Mouse (Mus musculus): ENCODE data around the gene Ercc6l2.
"Not testable (repeated sequence)": the region's sequence is repeated elsewhere in the genome, so short reads cannot be mapped to it uniquely, and the experiment has no call there.

Ercc6l2 gene

GRCm38 (mm10) chr13:63885532-63885949, 70.5 kb downstream of the Ercc6l2 start:
- DNase-seq, result no peak

- DNase-seq, result peak; percentile 18
Observed at GRCm38 (mm10) chr13:63886429-63887052, 71.5 kb downstream of the Ercc6l2 start.

GRCm38 (mm10) chr13:63900679-63901302, 85.8 kb downstream of the Ercc6l2 start:
- no peak for DNase-seq

- peak; percentile 21 for DNase-seq
Observed at GRCm38 (mm10) chr13:63901303-63901713, 86.3 kb downstream of the Ercc6l2 start.

- DNase-seq, result no peak
Observed at GRCm38 (mm10) chr13:63901714-63902597, 86.9 kb downstream of the Ercc6l2 start.

GRCm38 (mm10) chr13:63906516-63906915, 91.5 kb downstream of the Ercc6l2 start:
- DNase-seq, result peak; percentile 31

GRCm38 (mm10) chr13:63907437-63907836, 92.4 kb downstream of the Ercc6l2 start:
- peak; percentile 24 for DNase-seq

- DNase-seq, result no peak
Observed at GRCm38 (mm10) chr13:63910141-63910804, 95.2 kb downstream of the Ercc6l2 start.

GRCm38 (mm10) chr13:63911617-63912016, 96.6 kb downstream of the Ercc6l2 start:
- no peak for DNase-seq

- DNase-seq, result no peak
Observed at GRCm38 (mm10) chr13:63913136-63913535, 98.1 kb downstream of the Ercc6l2 start.

GRCm38 (mm10) chr13:63915176-63915575, 100.1 kb downstream of the Ercc6l2 start:
- no peak for DNase-seq

- DNase-seq, result no peak
Observed at GRCm38 (mm10) chr13:63915684-63916083, 100.6 kb downstream of the Ercc6l2 start.

- DNase-seq, result no peak
Observed at GRCm38 (mm10) chr13:63916568-63916967, 101.5 kb downstream of the Ercc6l2 start.

GRCm38 (mm10) chr13:63917198-63917767, 102.2 kb downstream of the Ercc6l2 start:
- DNase-seq, result no peak

GRCm38 (mm10) chr13:63917776-63918621, 103.0 kb downstream of the Ercc6l2 start:
- DNase-seq, result no peak

GRCm38 (mm10) chr13:63918733-63919422, 103.8 kb downstream of the Ercc6l2 start:
- DNase-seq, result no peak

GRCm38 (mm10) chr13:63924036-63924435, 109.0 kb downstream of the Ercc6l2 start:
- DNase-seq, result not testable (repeated sequence)

- DNase-seq, result no peak
Observed at GRCm38 (mm10) chr13:63927326-63927725, 112.3 kb downstream of the Ercc6l2 start.

GRCm38 (mm10) chr13:63929351-63929750, 114.3 kb downstream of the Ercc6l2 start:
- DNase-seq, result peak; percentile 19

- no peak for DNase-seq
Observed at GRCm38 (mm10) chr13:63929917-63930515, 115.0 kb downstream of the Ercc6l2 start.

- DNase-seq, result no peak
Observed at GRCm38 (mm10) chr13:63930525-63930924, 115.5 kb downstream of the Ercc6l2 start.
